In the genomic region with DNA sequence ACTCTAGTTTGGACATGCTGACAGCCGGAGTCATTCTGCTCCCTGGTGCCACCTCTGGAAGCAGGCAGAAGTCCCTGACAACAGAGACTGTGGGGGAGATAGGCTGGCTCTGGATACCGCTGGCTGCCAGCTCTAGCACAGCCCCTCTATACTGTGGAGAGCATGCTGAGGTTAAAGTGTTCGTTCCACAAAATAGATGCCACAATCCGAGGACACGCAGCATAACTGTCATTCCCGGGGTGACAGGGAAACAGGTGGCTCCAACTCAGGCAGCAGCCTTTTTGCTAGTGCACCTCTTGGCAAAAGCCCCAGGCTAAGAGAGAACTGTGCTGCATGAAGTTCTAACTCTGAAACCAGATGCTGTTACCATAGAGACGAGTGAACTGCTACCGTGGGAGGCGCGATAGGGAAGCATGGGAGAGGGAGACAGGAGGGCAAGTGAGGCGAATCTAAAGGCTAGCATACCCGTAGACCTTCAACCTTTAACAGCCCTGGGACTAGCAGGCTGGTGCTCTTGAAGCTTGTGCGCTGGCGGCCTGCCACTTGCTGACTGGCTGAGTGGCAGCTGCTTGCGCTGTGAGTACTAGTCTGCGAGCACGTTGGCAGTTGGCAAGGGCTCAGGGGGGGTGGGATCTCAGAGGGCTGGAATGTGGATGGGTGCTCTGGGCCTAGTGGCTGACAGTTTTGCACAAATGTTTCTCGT, we compare ENCODE assay signal across 8 mouse cellular contexts. TPM values are rescaled to one million over a fixed set of nuclear protein-coding genes. Genes with fewer than 3 reads are reported as not detected.
DNase-seq lines count a peak whose midpoint lies in the region; ATAC-seq and TF ChIP-seq lines count a peak whose summit lies in the region.

No protein-coding gene starts in this region.

- 0 out of 2 replicates have a peak overlapping the region, but pooled peaks have one; percentile 12 for H3K27ac ChIP-seq in embryonic facial prominence, embryonic 15.5 days (replicated peaks)
- peak overlapping the region; percentile 77 for H3K27ac ChIP-seq in heart, embryonic 10.5 days
- no peak overlapping the region for H3K27ac ChIP-seq in kidney, embryonic 14.5 days (ENCODE audit: low read depth, low read length)
- H3K27ac ChIP-seq in limb, embryonic 11.5 days (replicated peaks; ENCODE audit: low read depth, low read length) = no peak overlapping the region

- peak overlapping the region; percentile 18 for H3K4me3 ChIP-seq in embryonic facial prominence, embryonic 15.5 days (replicated peaks)
- peak overlapping the region; percentile 35 for H3K4me3 ChIP-seq in heart, embryonic 10.5 days
- no peak overlapping the region for H3K4me3 ChIP-seq in kidney, embryonic 14.5 days (ENCODE audit: low read length)
- no peak overlapping the region for H3K4me3 ChIP-seq in limb, embryonic 11.5 days (ENCODE audit: low read depth, low read length)
- no peak overlapping the region for H3K4me3 ChIP-seq in myocyte

- DNase-seq in adrenal gland, postnatal 36 days = peak; percentile 66 to 79
- DNase-seq in heart, embryonic 10.5 days (ENCODE audit: low spot score) = peak; percentile 82
- peak; percentile 39 for DNase-seq in limb, embryonic 11.5 days (ENCODE audit: low spot score)
- DNase-seq in testis, postnatal 10 days (ENCODE audit: low spot score) = peak; percentile 67
- DNase-seq in MN1 (ENCODE audit: low spot score) = no peak

- H3K4me2 ChIP-seq in embryonic facial prominence, embryonic 15.5 days (replicated peaks) = peak overlapping the region; percentile 42
- H3K4me2 ChIP-seq in kidney, embryonic 14.5 days (replicated peaks; ENCODE audit: low read depth, low read length) = peak overlapping the region; percentile 19; the same call in 1 of the 2 replicates
- no peak overlapping the region for H3K4me2 ChIP-seq in limb, embryonic 11.5 days (ENCODE audit: low read depth, severe bottlenecking)
- H3K4me2 ChIP-seq in myocyte (ENCODE audit: low read depth) = peak overlapping the region; percentile 60

- H3ac ChIP-seq in myocyte (ENCODE audit: control insufficient read depth, insufficient read length) = no peak overlapping the region

- H3K9ac ChIP-seq in embryonic facial prominence, embryonic 15.5 days = no peak overlapping the region
- no peak overlapping the region for H3K9ac ChIP-seq in kidney, embryonic 14.5 days (ENCODE audit: low read depth, low read length)
- H3K9ac ChIP-seq in limb, embryonic 11.5 days (ENCODE audit: low read length) = no peak overlapping the region

- H3K27me3 ChIP-seq in embryonic facial prominence, embryonic 15.5 days = no peaks in the 10 kb centered on the region
- H3K27me3 ChIP-seq in heart, embryonic 10.5 days (ENCODE audit: insufficient read depth, poor library complexity, severe bottlenecking) = no peaks in the 10 kb centered on the region
- no peaks in the 10 kb centered on the region for H3K27me3 ChIP-seq in kidney, embryonic 14.5 days (ENCODE audit: control insufficient read depth, insufficient read depth, low read length)
- H3K27me3 ChIP-seq in limb, embryonic 11.5 days (ENCODE audit: control insufficient read depth, insufficient read depth, low read length) = no peaks in the 10 kb centered on the region
- H3K27me3 ChIP-seq in myocyte (ENCODE audit: control insufficient read depth, insufficient read depth, insufficient read length) = no peaks in the 10 kb centered on the region

- no peak for TF ChIP-seq POLR2A in myocyte (IDR thresholded peaks at IDR 0.05; ENCODE audit: insufficient read length, low read depth)

- peaks cover 35% of the 10 kb centered on the region for H3K4me1 ChIP-seq in embryonic facial prominence, embryonic 15.5 days
- H3K4me1 ChIP-seq in heart, embryonic 10.5 days = peaks cover 49% of the 10 kb centered on the region
- H3K4me1 ChIP-seq in kidney, embryonic 14.5 days (ENCODE audit: control insufficient read depth, insufficient read depth, low read length) = peaks cover 25% of the 10 kb centered on the region
- H3K4me1 ChIP-seq in limb, embryonic 11.5 days (ENCODE audit: control insufficient read depth, insufficient read depth, low read length) = peaks cover 11% of the 10 kb centered on the region; the same call in 1 of the 2 replicates

- no peaks in the 10 kb centered on the region for H3K79me2 ChIP-seq in myocyte (ENCODE audit: control insufficient read depth, insufficient read depth)

- no peaks in the 10 kb centered on the region for H3K9me3 ChIP-seq in embryonic facial prominence, embryonic 15.5 days (replicated peaks)
- H3K9me3 ChIP-seq in heart, embryonic 10.5 days = no peaks in the 10 kb centered on the region
- H3K9me3 ChIP-seq in kidney, embryonic 14.5 days (ENCODE audit: control insufficient read depth, low read length) = no peaks in the 10 kb centered on the region
- H3K9me3 ChIP-seq in limb, embryonic 11.5 days (ENCODE audit: control insufficient read depth, low read length) = no peaks in the 10 kb centered on the region

- H3K36me3 ChIP-seq in embryonic facial prominence, embryonic 15.5 days = no peaks in the 10 kb centered on the region
- no peaks in the 10 kb centered on the region for H3K36me3 ChIP-seq in heart, embryonic 10.5 days
- H3K36me3 ChIP-seq in kidney, embryonic 14.5 days (ENCODE audit: control insufficient read depth, insufficient read depth, low read length) = no peaks in the 10 kb centered on the region
- H3K36me3 ChIP-seq in limb, embryonic 11.5 days (ENCODE audit: control insufficient read depth, insufficient read depth, low read length) = no peaks in the 10 kb centered on the region
- no peaks in the 10 kb centered on the region for H3K36me3 ChIP-seq in myocyte (ENCODE audit: control insufficient read depth, insufficient read depth)

- ATAC-seq in embryonic facial prominence, embryonic 15.5 days (ENCODE audit: insufficient number of reproducible peaks, low FRiP score, low TSS enrichment, low read depth) = peak; percentile 81
- peak; percentile 87 for ATAC-seq in kidney, embryonic 14.5 days (ENCODE audit: low FRiP score, low TSS enrichment)
- ATAC-seq in limb, embryonic 11.5 days (ENCODE audit: insufficient number of reproducible peaks, low FRiP score, low TSS enrichment, low read depth) = peak; percentile 66

- WGBS in embryonic facial prominence, embryonic 15.5 days = 15% methylated on average over 18 of the region's 18 CpGs
- WGBS in heart, embryonic 10.5 days = 39% methylated on average over 18 of the region's 18 CpGs
- 23% methylated on average over 18 of the region's 18 CpGs for WGBS in kidney, embryonic 14.5 days
- WGBS in limb, embryonic 11.5 days = 49% methylated on average over 18 of the region's 18 CpGs

TF ChIP-seq in myocyte, 11 proteins besides CTCF, POLR2A, EP300 and RAD21:
- TF ChIP-seq MAX (IDR thresholded peaks at IDR 0.05; ENCODE audit: low read depth) (no peak), TCF3 (IDR thresholded peaks at IDR 0.05; ENCODE audit: insufficient read length, low read depth) (peak; percentile 34), MYOD1 (IDR thresholded peaks at IDR 0.05; ENCODE audit: control insufficient read depth in 1 of 3, insufficient read length in 2 of 3, low read depth in 2 of 3) (peak in 2 of 3 experiments; percentile 78 to 90), MYOG (IDR thresholded peaks at IDR 0.05; ENCODE audit: control insufficient read depth in 1 of 3, insufficient read depth in 1 of 3, insufficient read length in 2 of 3, low read depth in 2 of 3) (peak; percentile 6 to 89 (median 79)), REST (IDR thresholded peaks at IDR 0.05; ENCODE audit: insufficient read depth, insufficient read length) (no peak)
TF ChIP-seq in myocyte: peak in this region for 3.

RNA-seq across cellular contexts. Expression of a gene that starts 42.9 kb away (rescaled TPM):
- total RNA-seq in adrenal gland, postnatal 36 days (2021) = 10 to 100 TPM; 20.1 to 61.2 TPM
- 2.4 and 2.8 TPM in 2 replicates for polyA plus RNA-seq in embryonic facial prominence, embryonic 15.5 days (2015; fragmentation: Nextera tagmentation; extraction: Ambion mirVana)
- polyA plus RNA-seq in heart, embryonic 10.5 days (2016; fragmentation: Nextera tagmentation; extraction: Ambion mirVana) = 2.2 and 3.0 TPM in 2 replicates
- 4.0 and 4.7 TPM in 2 replicates for polyA plus RNA-seq in kidney, embryonic 14.5 days (2014; fragmentation: Nextera tagmentation; extraction: Ambion mirVana)
- 1.7 and 1.9 TPM in 2 replicates for polyA plus RNA-seq in limb, embryonic 11.5 days (2014; fragmentation: Nextera tagmentation; extraction: Ambion mirVana)
- polyA plus RNA-seq in myocyte (2012; fragmentation: generic; extraction: Trizol) = 0.04 TPM

Comparison
In these comparisons a context has a peak if more than half of its experiments do, and no peak if none do; other contexts are left out.
1. H3K27ac ChIP-seq: peak in embryonic facial prominence, embryonic 15.5 days (single experiment) and heart, embryonic 10.5 days (single experiment); none in kidney, embryonic 14.5 days (single experiment) and limb, embryonic 11.5 days (single experiment).
2. H3K4me3 ChIP-seq: peak in embryonic facial prominence, embryonic 15.5 days (single experiment) and heart, embryonic 10.5 days (single experiment); none in kidney, embryonic 14.5 days (single experiment), limb, embryonic 11.5 days (single experiment) and myocyte (single experiment).
3. Peak in every context shown above with its lines, with median percentiles within 50 percentile points of each other: ATAC-seq.